Mouse (Mus musculus) myocyte (in vitro differentiated cells): Measurements from ENCODE around the gene Ninl. TPM values are rescaled to one million over a fixed set of nuclear protein-coding genes. Genes with fewer than 3 reads are reported as not detected.
A peak's percentile ranks its signal among the peaks of the same experiment; 100 is the strongest.

Experiments used
- H3K27me3 ChIP-seq: one replicate; pipeline ENCODE4 v1.6.1; 2011; ENCODE audit not compliant: control insufficient read depth, insufficient read depth, insufficient read length
- H3K36me3 ChIP-seq: one replicate; pipeline ENCODE4 v1.6.1; 2011; ENCODE audit not compliant: control insufficient read depth, insufficient read depth
- H3K4me2 ChIP-seq: one replicate; pipeline ENCODE4 v1.6.1; 2011; ENCODE audit warnings: low read depth, control low read depth
- H3K4me3 ChIP-seq: one replicate; pipeline ENCODE4 v1.5.1; 2011; ENCODE audit warnings: mild to moderate bottlenecking, control low read depth, moderate library complexity
- H3K79me2 ChIP-seq: one replicate; pipeline ENCODE4 v1.6.1; 2011; ENCODE audit not compliant: control insufficient read depth, insufficient read depth
- H3ac ChIP-seq: one replicate; pipeline ENCODE4 v1.6.1; 2011; ENCODE audit not compliant: control insufficient read depth, insufficient read length
- CEBPB ChIP-seq: IDR thresholded peaks from 2 replicates; pipeline ENCODE4 v1.6.1; 2011; ENCODE audit warnings: mild to moderate bottlenecking, moderate library complexity; ENCODE audit not compliant: poor library complexity, insufficient read depth, severe bottlenecking
- E2F4 ChIP-seq: IDR thresholded peaks from one replicate; pipeline ENCODE4 v1.6.1; 2011; ENCODE audit warnings: mild to moderate bottlenecking, control low read depth, moderate library complexity; ENCODE audit not compliant: insufficient read depth
- MAX ChIP-seq: IDR thresholded peaks from one replicate; pipeline ENCODE4 v1.6.1; 2011; ENCODE audit warnings: low read depth, mild to moderate bottlenecking, control low read depth
- MYOD1 ChIP-seq, 3 experiments: IDR thresholded peaks; one replicate each; pipeline ENCODE4 v1.6.1; 2011; ENCODE audit warnings: control low read depth in 2 of 3, low read depth in 2 of 3, mild to moderate bottlenecking in 2 of 3, moderate library complexity in 1 of 3; ENCODE audit not compliant: insufficient read length in 2 of 3, control insufficient read depth in 1 of 3
- MYOG ChIP-seq, 3 experiments: IDR thresholded peaks; one replicate each; pipeline ENCODE4 v1.6.1; 2011; ENCODE audit warnings: control low read depth in 2 of 3, low read depth in 2 of 3, mild to moderate bottlenecking in 2 of 3; ENCODE audit not compliant: insufficient read length in 2 of 3, control insufficient read depth in 1 of 3, insufficient read depth in 1 of 3
- POLR2A ChIP-seq: IDR thresholded peaks from one replicate; pipeline ENCODE4 v1.6.1; 2011; ENCODE audit warnings: low read depth, mild to moderate bottlenecking, control low read depth, moderate library complexity; ENCODE audit not compliant: insufficient read length
- POLR2AphosphoS2 ChIP-seq: IDR thresholded peaks from one replicate; pipeline ENCODE4 v1.6.1; 2011; ENCODE audit warnings: low read depth, control low read depth; ENCODE audit not compliant: insufficient read length
- REST ChIP-seq: IDR thresholded peaks from one replicate; pipeline ENCODE4 v1.6.1; 2011; ENCODE audit warnings: mild to moderate bottlenecking, control low read depth, moderate library complexity; ENCODE audit not compliant: insufficient read depth, insufficient read length
- SRF ChIP-seq: IDR thresholded peaks from one replicate; pipeline ENCODE4 v1.6.1; 2011; ENCODE audit warnings: low read depth; ENCODE audit not compliant: control insufficient read depth, insufficient read length
- TCF12 ChIP-seq: IDR thresholded peaks from one replicate; pipeline ENCODE4 v1.6.1; 2011; ENCODE audit warnings: mild to moderate bottlenecking, control low read depth; ENCODE audit not compliant: poor library complexity, insufficient read depth, severe bottlenecking
- TCF3 ChIP-seq: IDR thresholded peaks from one replicate; pipeline ENCODE4 v1.6.1; 2011; ENCODE audit warnings: low read depth, control low read depth; ENCODE audit not compliant: insufficient read length
- USF1 ChIP-seq: IDR thresholded peaks from one replicate; pipeline ENCODE4 v1.6.1; 2011; ENCODE audit warnings: low read depth, mild to moderate bottlenecking, control low read depth, moderate library complexity
- polyA plus RNA-seq: library from polyadenylated mRNA; unstranded; fragments of >200 nt; fragmentation: generic; extraction: Trizol; gene quantifications from one replicate; pipeline ENCODE4 v1.2.1, GENCODE M21; 2012; ENCODE audit warnings: missing spikeins

The Ninl gene
- polyA plus RNA-seq, 1 experiment = 2.2 TPM

- Histone ChIP-seq H3K36me3 (no peaks in the 10 kb centered on the region), H3K27me3 (no peaks in the 10 kb centered on the region), H3K4me3 (peak within 1 kb of the TSS; percentile 51), H3K4me2 (peak within 1 kb of the TSS; percentile 93), H3K79me2 (peaks cover 25% of the 10 kb centered on the region), H3ac (peak within 1 kb of the TSS; percentile 84)
- no peak for TF ChIP-seq CEBPB
- TF ChIP-seq MAX = no peak
- TF ChIP-seq MYOG (IDR thresholded peaks at IDR 0.05; ENCODE audit: control insufficient read depth in 1 of 3, insufficient read depth in 1 of 3, insufficient read length in 2 of 3, low read depth in 2 of 3) = no peak
- TF ChIP-seq MYOD1 (IDR thresholded peaks at IDR 0.05; ENCODE audit: control insufficient read depth in 1 of 3, insufficient read length in 2 of 3, low read depth in 2 of 3) = no peak
- TF ChIP-seq USF1 = no peak
- peak; percentile 2 for TF ChIP-seq SRF
- TF ChIP-seq REST = no peak
These were observed 134.2 kb downstream of the Ninl start, which contains the start of gene Gins1 for GRCm38 (mm10) chr2:150904936-150905450. Gene Gins1 (plus strand): TSS chr2:150905400.

- Histone ChIP-seq H3K4me2 (peak within 1 kb of the TSS; percentile 93), H3ac (peak within 1 kb of the TSS; percentile 84), H3K4me3 (peak within 1 kb of the TSS; percentile 51), H3K79me2 (peaks cover 25% of the 10 kb centered on the region), H3K27me3 (no peaks in the 10 kb centered on the region), H3K36me3 (no peaks in the 10 kb centered on the region)
- TF ChIP-seq MYOG (IDR thresholded peaks at IDR 0.05; ENCODE audit: control insufficient read depth in 1 of 3, insufficient read depth in 1 of 3, insufficient read length in 2 of 3, low read depth in 2 of 3) (peak in 1 of 3 experiments; percentile 8), MAX (no peak), SRF (peak; percentile 51), E2F4 (no peak), USF1 (no peak), MYOD1 (IDR thresholded peaks at IDR 0.05; ENCODE audit: control insufficient read depth in 1 of 3, insufficient read length in 2 of 3, low read depth in 2 of 3) (no peak), POLR2AphosphoS2 (peak; percentile 93), TCF12 (no peak), TCF3 (no peak), REST (no peak), POLR2A (peak; percentile 95)
These were observed 134.8 kb downstream of the Ninl start, which contains the start of gene Abhd12 for GRCm38 (mm10) chr2:150904272-150904935. Gene Abhd12 (minus strand): TSS chr2:150904741.

- H3K4me3 ChIP-seq = no peak overlapping the region
- TF ChIP-seq REST (no peak), POLR2A (no peak), MYOG (IDR thresholded peaks at IDR 0.05; ENCODE audit: control insufficient read depth in 1 of 3, insufficient read depth in 1 of 3, insufficient read length in 2 of 3, low read depth in 2 of 3) (no peak), CEBPB (no peak), SRF (no peak), TCF3 (no peak), MYOD1 (IDR thresholded peaks at IDR 0.05; ENCODE audit: control insufficient read depth in 1 of 3, insufficient read length in 2 of 3, low read depth in 2 of 3) (no peak), USF1 (no peak), POLR2AphosphoS2 (no peak), MAX (no peak), E2F4 (no peak), TCF12 (no peak)
These were observed 136.8 kb downstream of the Ninl start for GRCm38 (mm10) chr2:150902347-150902746.

GRCm38 (mm10) chr2:150900341-150900740 is 138.8 kb downstream of the Ninl start:
- no peaks in the 10 kb centered on the region for H3K27me3 ChIP-seq
- no peaks in the 10 kb centered on the region for H3K36me3 ChIP-seq
- H3K4me3 ChIP-seq = no peak overlapping the region
- no peak overlapping the region for H3ac ChIP-seq
- TF ChIP-seq TCF3 (no peak), REST (no peak), USF1 (no peak), MAX (no peak), SRF (no peak), CEBPB (no peak), TCF12 (no peak), E2F4 (no peak)
- peaks cover 29% of the 10 kb centered on the region for H3K79me2 ChIP-seq
- no peak overlapping the region for H3K4me2 ChIP-seq

More at GRCm38 (mm10) chr2:150902347-150902746, 136.8 kb downstream of the Ninl start:
- H3K36me3 ChIP-seq = no peaks in the 10 kb centered on the region
- no peaks in the 10 kb centered on the region for H3K27me3 ChIP-seq
- peaks cover 29% of the 10 kb centered on the region for H3K79me2 ChIP-seq
- H3K4me2 ChIP-seq = no peak overlapping the region
- no peak overlapping the region for H3ac ChIP-seq
